Mouse (Mus musculus) liver, embryonic 16.5 days (tissue): Measurements from ENCODE around the gene Prkca. TPM values are rescaled to one million over a fixed set of nuclear protein-coding genes. Genes with fewer than 3 reads are reported as not detected.
A peak's percentile ranks its signal among the peaks of the same experiment; 100 is the strongest.

Experiments used
- ATAC-seq: fragments of 200-750 bp; cut with Nextera tagmentation; 2 replicates; pipeline ENCODE4 v1.8.0; 2017; ENCODE audit warnings: low read depth, mild to moderate bottlenecking, moderate number of reproducible peaks, moderate library complexity
- H3K27ac ChIP-seq: fragments of 300-500 bp; sonication (generic); 2 replicates; pipeline ENCODE4 v1.5.1; 2014; ENCODE audit warnings: mild to moderate bottlenecking, low read length
- H3K27me3 ChIP-seq: fragments of 300-500 bp; sonication (generic); 2 replicates; pipeline ENCODE4 v1.6.1; 2014; ENCODE audit warnings: low read depth, low read length, mixed read lengths; ENCODE audit not compliant: control insufficient read depth, insufficient read depth
- H3K36me3 ChIP-seq: fragments of 300-500 bp; sonication (generic); 2 replicates; pipeline ENCODE4 v1.6.1; 2014; ENCODE audit warnings: mild to moderate bottlenecking; ENCODE audit not compliant: control insufficient read depth, insufficient read depth
- H3K4me1 ChIP-seq: fragments of 300-500 bp; sonication (generic); 2 replicates; pipeline ENCODE4 v1.6.1; 2014; ENCODE audit warnings: low read depth, low read length, mixed read lengths; ENCODE audit not compliant: control insufficient read depth
- H3K4me2 ChIP-seq: fragments of 300-500 bp; sonication (generic); 2 replicates; pipeline ENCODE4 v1.6.1; 2014; ENCODE audit warnings: low read depth, low read length, mixed read lengths
- H3K4me3 ChIP-seq: fragments of 300-500 bp; sonication (generic); 2 replicates; pipeline ENCODE4 v1.5.1; 2014; ENCODE audit warnings: low read depth, mild to moderate bottlenecking, low read length
- H3K9ac ChIP-seq: fragments of 300-500 bp; sonication (generic); 2 replicates; pipeline ENCODE4 v1.6.1; 2014; ENCODE audit warnings: low read depth, low read length
- H3K9me3 ChIP-seq: fragments of 300-500 bp; sonication (generic); replicated peaks from 2 replicates; pipeline ENCODE4 v1.6.1; 2016; ENCODE audit warnings: low read length; ENCODE audit not compliant: control insufficient read depth
- WGBS: fragments of 180-500 bp; shearing (Covaris S2); extraction: QIAGEN DNeasy Blood & Tissue Kit; methylation state at CpG from one replicate; pipeline ENCODE4 v1.1.7; 2014; ENCODE audit not compliant: insufficient replicate concordance; 5-methylcytosine and 5-hydroxymethylcytosine counted together
- polyA plus RNA-seq: library from polyadenylated mRNA; unstranded; fragments of >200 nt; fragmentation: Nextera tagmentation; extraction: Ambion mirVana; gene quantifications from 2 replicates; pipeline ENCODE4 v1.2.1, GENCODE M21; 2015

Prkca gene
- polyA plus RNA-seq, 1 experiment from 2014 or later, result 3.4 TPM

GRCm38 (mm10) chr11:108344759-108345158 lies 1.0 kb upstream of the Prkca start:
- no peak for ATAC-seq

DNA sequence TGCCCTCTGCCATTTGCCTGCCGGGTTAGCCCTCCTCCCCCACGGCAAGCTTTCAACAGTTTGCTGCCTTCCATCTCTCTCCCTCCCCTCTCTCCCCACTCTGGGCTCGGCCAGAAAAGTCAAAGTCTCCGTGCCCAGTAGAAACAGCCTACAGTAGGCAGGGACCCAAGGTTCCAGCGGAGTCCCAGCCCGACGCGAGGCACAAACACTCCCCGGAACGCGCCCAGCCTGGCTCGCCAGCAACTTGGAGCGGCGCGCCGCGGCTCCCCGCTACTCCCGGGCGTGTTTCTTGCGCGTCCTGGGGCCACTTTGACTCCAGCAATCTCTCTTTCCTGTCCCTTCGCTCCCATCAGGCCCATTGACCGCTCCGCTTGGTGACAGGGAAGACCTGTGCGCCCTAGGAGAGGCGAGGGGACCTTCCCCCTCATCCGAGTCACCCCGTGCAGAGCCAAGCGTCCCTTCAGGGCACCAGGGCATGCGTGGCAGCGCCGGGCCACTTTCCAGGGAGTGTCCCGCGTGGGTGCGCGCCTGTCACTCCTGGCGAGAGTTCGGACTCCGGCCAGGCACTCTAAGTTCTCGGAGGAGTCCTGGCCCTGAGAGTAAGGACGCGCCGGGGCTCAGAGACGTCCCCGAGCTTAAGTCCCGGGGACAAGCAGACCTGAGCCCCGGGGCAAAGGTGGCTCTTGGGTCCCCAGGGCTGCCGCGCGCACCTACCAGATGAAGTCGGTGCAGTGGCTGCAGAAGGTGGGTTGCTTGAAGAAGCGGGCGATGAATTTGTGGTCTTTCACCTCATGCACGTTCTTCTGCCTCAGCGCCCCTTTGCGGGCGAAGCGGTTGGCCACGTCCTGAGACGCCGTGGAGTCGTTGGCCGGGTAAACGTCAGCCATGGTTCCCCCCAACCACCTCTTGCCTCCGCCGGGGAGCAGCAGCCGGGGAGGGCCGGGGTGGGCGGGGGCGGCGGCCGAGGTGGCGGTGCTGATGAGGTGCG lies 653 bp downstream of the Prkca start, which contains the start of gene Apoh:
Gene Apoh, plus strand, starts transcription at position 574 of the 988 bp plus-strand sequence.
- WGBS, result under 1% methylated on average over 74 of the region's 75 CpGs

More at GRCm38 (mm10) chr11:108344759-108345158, 1.0 kb upstream of the Prkca start:
- Histone ChIP-seq H3K4me2 (peak overlapping the region; percentile 81), H3K4me1 (no peaks in the 10 kb centered on the region; the same call in 1 of the 2 replicates), H3K27ac (no peak overlapping the region), H3K36me3 (no peaks in the 10 kb centered on the region), H3K27me3 (peaks cover 25% of the 10 kb centered on the region), H3K4me3 (no peak overlapping the region), H3K9me3 (no peaks in the 10 kb centered on the region), H3K9ac (no peak overlapping the region)
- WGBS, result 68% methylated on average over 8 of the region's 8 CpGs

GRCm38 (mm10) chr11:108341783-108342182 lies 1.9 kb downstream of the Prkca start:
- ATAC-seq, result no peak
- peaks cover 25% of the 10 kb centered on the region for H3K27me3 ChIP-seq
- H3K4me1 ChIP-seq, result no peaks in the 10 kb centered on the region; the same call in 1 of the 2 replicates
- WGBS, result 18% methylated on average over 8 of the region's 8 CpGs
- no peaks in the 10 kb centered on the region for H3K9me3 ChIP-seq
- H3K27ac ChIP-seq, result no peak overlapping the region
- no peak overlapping the region for H3K4me3 ChIP-seq
- H3K36me3 ChIP-seq, result no peaks in the 10 kb centered on the region
- H3K9ac ChIP-seq, result no peak overlapping the region
- H3K4me2 ChIP-seq, result no peak overlapping the region; the same call in 1 of the 2 replicates

More for the DNA sequence above, 653 bp downstream of the Prkca start, which contains the start of gene Apoh:
- Histone ChIP-seq H3K4me3 (peak within 1 kb of the TSS; percentile 70), H3K9ac (peak within 1 kb of the TSS; percentile 62), H3K4me1 (no peaks in the 10 kb centered on the region; the same call in 1 of the 2 replicates), H3K27ac (peak within 1 kb of the TSS; percentile 37; the same call in 1 of the 2 replicates), H3K9me3 (no peaks in the 10 kb centered on the region), H3K4me2 (peak within 1 kb of the TSS; percentile 81), H3K36me3 (no peaks in the 10 kb centered on the region), H3K27me3 (peaks cover 25% of the 10 kb centered on the region)
- peak; percentile 9; the same call in 1 of the 2 replicates for ATAC-seq

GRCm38 (mm10) chr11:108340293-108340692 lies 3.4 kb downstream of the Prkca start:
- no peaks in the 10 kb centered on the region for H3K9me3 ChIP-seq
- H3K9ac ChIP-seq, result no peak overlapping the region
- H3K4me3 ChIP-seq, result no peak overlapping the region
- H3K36me3 ChIP-seq, result no peaks in the 10 kb centered on the region
- peaks cover 25% of the 10 kb centered on the region for H3K27me3 ChIP-seq
- H3K4me2 ChIP-seq, result no peak overlapping the region
- no peak overlapping the region for H3K27ac ChIP-seq
- no peaks in the 10 kb centered on the region; the same call in 1 of the 2 replicates for H3K4me1 ChIP-seq
- 47% methylated on average over 4 of the region's 4 CpGs for WGBS
- no peak for ATAC-seq

- Histone ChIP-seq H3K4me1 (no peaks in the 10 kb centered on the region), H3K9me3 (no peaks in the 10 kb centered on the region), H3K9ac (no peak overlapping the region), H3K27ac (no peak overlapping the region), H3K4me3 (no peak overlapping the region), H3K4me2 (no peak overlapping the region), H3K36me3 (no peaks in the 10 kb centered on the region), H3K27me3 (no peaks in the 10 kb centered on the region)
- 55% methylated on average over 5 of the region's 5 CpGs for WGBS
- ATAC-seq, result no peak
Observed at GRCm38 (mm10) chr11:108336445-108336844, 7.3 kb downstream of the Prkca start.

DNA sequence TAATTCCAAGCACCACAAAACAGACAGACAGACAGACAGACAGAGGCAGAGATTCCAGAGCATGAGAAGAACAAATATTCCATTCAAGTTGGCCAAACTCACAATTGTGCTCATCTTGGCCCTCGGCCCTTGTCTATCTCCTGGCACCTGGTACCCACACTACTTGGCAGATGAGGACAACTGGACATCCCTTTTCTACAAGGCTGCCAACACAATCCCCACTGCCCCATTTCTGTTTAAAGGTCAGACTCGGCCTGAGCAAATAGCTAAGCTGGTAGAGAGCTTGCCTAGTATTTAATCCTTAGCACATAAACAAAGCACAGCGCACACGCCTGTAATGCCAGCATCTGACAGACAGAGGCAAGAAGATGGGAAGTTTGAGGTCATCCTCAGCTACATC lies 8.2 kb downstream of the Prkca start:
- no peak overlapping the region for H3K9ac ChIP-seq
- H3K4me1 ChIP-seq, result no peaks in the 10 kb centered on the region
- WGBS, result 69% methylated on average over 4 of the region's 4 CpGs
- H3K27ac ChIP-seq, result no peak overlapping the region
- no peak for ATAC-seq
- no peak overlapping the region for H3K4me3 ChIP-seq
- no peak overlapping the region for H3K4me2 ChIP-seq
- no peaks in the 10 kb centered on the region for H3K36me3 ChIP-seq
- H3K9me3 ChIP-seq, result no peaks in the 10 kb centered on the region
- H3K27me3 ChIP-seq, result no peaks in the 10 kb centered on the region

DNA sequence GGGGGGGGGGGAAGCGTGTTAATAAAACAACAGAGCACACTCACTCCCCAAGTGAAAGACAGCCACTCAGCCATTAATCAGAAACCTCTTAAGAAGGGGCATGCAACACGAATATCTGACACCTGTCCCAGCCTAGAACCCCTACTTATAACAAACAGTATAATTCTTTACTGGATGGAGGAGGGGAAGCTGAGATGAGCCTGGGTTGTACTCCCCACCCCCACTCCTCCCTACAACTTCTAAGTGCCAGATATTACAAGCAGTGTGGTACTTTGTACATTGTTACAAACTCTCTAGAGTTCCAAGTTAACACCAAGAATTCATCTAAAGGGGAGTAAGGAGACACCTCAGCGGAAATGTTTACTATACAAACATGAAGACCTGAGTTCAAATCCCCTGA lies 9.1 kb downstream of the Prkca start:
- H3K36me3 ChIP-seq, result no peaks in the 10 kb centered on the region
- no peak for ATAC-seq
- H3K9ac ChIP-seq, result no peak overlapping the region
- no peaks in the 10 kb centered on the region for H3K4me1 ChIP-seq
- H3K9me3 ChIP-seq, result no peaks in the 10 kb centered on the region
- no peak overlapping the region for H3K4me3 ChIP-seq
- H3K4me2 ChIP-seq, result no peak overlapping the region
- 60% methylated on average over 3 of the region's 3 CpGs for WGBS
- H3K27me3 ChIP-seq, result no peaks in the 10 kb centered on the region
- no peak overlapping the region for H3K27ac ChIP-seq

- no peak overlapping the region for H3K27ac ChIP-seq
- no peaks in the 10 kb centered on the region for H3K36me3 ChIP-seq
- H3K9me3 ChIP-seq, result no peaks in the 10 kb centered on the region
- H3K4me3 ChIP-seq, result no peak overlapping the region
- no peaks in the 10 kb centered on the region for H3K27me3 ChIP-seq
- no peaks in the 10 kb centered on the region for H3K4me1 ChIP-seq
- no peak for ATAC-seq
- 53% methylated on average over 8 of the region's 8 CpGs for WGBS
- H3K4me2 ChIP-seq, result no peak overlapping the region
- no peak overlapping the region for H3K9ac ChIP-seq
Observed at GRCm38 (mm10) chr11:108333583-108334379, 9.9 kb downstream of the Prkca start.
